Mouse (Mus musculus): ENCODE data around the gene Rnf133.

Rnf133 gene

DNA sequence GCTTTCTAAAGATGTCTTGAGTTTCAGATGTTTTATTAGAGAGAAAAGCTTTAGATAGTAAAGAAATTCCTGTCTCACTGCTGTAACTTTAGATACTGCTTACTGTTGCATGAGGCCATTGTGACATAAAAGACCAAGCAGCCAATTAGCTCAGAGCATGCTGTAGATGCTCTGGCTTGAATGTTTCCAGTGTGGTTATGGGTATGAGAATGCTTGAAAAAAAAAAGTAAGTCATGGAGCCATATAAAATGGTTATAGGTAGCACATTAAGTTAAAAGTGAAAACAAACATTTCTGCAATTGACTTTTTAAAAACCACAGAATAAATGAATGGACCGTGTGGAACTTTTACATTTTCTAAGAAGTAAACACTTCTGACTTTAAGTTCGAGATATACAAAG, at the start of gene Rnf133:
TSS of gene Rnf133 (minus strand) at position 101 of the 400 bp plus-strand sequence.
- DNase-seq = no peak

DNA sequence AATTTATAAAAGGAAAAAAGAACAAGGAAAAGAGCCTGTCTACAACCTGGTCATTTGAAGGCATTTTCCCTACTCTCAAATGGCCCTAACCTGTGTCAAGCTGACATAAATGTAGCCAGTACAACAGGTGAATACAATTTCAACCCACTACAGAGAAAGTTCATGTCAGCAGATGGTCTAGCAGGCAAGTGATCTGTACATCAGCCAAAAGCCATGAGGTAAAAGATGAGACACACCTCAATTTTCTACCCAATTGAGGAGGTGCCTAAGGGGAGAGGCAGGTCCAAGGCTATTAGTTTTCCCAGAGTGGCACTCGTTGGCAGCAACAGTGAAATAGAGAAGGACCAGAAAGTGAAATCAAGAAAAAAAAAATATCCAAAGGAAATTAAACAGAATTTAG, 28.1 kb upstream of the Rnf133 start:
- DNase-seq = no peak

DNA sequence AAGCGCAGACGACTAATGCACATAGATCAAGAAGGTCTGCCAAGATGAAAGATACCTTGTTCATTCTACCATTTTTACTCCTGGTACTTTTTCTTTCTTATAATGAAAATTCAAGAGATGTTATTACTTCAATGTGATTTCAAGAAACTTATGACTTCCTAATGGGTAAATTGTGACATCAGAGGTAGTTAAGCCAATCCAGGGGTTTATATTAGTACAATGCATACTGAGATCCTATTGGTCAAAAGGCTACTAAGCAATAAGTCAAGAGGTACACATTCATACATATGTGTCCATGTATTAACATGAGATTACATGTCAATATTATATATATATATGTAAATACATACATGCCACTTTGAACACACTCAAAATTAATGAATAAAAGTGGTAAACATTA, 4.9 kb upstream of the Rnf133 start, which contains the start of gene Rnf148:
TSS of gene Rnf148 (minus strand) at position 101 of the 400 bp plus-strand sequence.
- no peak for DNase-seq

DNA sequence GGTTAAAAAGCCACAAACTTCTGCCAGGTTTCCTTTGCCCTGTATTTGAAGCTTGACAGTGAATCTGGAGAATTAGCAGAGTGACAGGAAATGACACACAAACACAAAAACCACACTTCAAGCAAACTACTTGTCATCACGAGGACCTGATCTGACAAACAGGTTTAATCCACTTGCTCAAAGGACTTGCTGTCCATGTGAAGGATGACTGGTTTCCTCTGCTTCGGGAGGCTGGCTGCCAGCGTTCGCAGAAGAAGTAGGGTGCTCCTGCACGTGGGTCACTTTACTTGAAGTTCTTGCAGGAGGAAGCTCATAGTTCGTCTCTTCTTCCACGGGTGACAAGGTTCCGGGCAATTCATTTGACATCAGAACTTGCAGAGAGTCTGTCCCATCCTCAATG, 1.4 kb downstream of the Rnf133 start:
- DNase-seq = no peak

DNA sequence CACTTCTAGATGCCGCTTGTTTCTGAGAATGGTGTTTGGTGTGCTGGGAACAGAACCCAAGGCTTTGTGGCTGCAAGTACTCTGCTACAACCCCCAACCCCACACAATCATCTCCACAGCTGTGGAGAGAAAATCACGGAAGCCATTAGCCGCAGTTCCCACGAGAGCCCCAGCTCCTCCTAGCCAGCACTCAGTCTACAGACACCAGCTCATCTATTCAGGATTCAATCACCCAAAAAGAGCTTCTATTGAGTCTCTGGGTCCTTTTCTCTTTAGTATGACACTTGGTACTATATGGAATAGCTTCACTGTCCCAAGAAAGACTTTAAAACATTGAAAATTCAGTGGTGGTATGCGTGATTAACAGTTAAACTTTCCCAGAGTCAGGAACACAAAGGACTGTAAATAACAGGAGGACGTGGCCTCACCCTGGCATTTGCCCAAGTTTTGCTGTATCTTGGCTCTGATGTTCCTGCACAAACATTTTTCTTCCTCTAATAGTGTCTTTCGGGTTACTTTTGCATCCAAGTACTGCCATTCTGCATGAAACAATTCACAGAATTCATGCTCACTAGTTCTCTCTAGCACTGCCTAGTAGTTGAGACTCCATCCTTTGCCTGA, 2.4 kb downstream of the Rnf133 start:
- no peak for DNase-seq

DNA sequence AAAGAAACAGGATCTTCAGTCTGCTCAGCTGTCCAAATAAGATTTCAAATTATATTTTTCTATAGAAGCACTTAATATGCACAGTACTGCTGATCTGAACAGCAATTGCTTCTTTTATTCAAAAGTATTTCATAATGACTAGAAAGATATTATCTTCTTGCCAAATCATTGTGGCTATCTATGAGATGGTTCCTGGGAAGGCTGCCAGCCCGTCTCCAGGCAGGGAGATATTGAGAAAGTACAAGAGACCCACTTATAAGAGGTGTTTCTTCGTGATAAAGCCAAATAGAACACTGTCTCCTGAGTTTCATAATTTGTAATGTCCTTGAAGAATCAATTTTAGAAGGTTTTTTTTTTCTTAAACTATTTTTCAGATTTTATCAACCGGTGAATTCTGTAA, 13.0 kb downstream of the Rnf133 start:
- DNase-seq = no peak

DNA sequence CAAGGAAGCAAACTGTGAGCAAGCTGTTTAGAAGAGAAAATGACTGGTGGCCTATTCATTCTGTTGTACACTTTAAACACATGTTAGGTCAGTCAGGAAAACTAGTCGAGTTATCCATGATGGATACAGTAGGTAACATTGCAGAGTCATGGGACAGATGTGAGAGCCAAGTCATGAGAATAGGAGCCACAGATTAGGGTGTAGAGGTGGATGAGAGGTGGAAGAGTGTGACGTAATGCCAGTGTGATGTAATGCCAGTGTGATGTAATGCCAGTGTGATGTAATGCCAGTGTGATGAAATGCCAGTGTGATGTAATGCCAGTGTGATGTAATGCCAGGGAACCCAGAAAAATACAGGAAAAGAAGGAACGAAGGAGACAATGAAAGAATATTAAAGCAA, 14.9 kb downstream of the Rnf133 start:
- no peak for DNase-seq

DNA sequence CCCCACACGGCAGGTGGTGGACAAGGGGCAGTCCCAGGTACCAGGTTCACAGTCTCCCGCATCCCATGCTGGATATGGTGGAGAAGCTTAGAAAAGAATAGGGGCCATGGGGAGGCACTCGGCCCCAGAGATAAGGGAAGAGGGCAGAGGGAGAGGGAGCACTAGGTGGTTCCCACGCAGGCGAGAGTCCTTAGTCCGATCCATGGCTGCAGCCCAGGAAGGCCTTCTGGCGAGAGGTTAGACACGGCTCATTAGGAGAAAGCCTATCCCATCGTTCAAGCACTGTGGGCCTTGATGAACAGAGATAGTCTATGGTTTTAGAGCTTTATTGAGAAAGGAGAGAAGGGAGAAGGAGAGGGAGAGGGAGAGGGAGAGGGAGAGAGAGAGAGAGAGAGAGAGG, 16.1 kb downstream of the Rnf133 start:
- DNase-seq = no peak

DNA sequence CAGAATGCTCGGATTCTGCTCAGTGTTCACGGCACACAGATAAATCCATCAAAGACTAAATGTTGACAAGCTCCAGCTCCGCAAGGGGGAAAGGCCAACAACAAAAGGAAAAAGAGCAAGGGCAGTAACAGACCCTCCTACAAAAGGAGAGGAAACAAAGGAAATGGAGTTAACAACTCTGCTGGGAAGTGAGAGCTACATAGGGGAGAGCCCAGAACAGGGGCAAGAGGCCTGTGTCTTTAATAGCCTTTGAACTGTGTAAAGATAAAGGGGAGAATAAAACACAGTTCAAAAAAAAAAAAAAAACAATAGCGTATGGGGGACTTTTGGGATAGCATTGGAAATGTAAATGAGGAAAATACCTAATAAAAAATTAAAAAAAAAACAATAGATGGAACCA, 19.6 kb downstream of the Rnf133 start:
- no peak for DNase-seq
